Mouse (Mus musculus) lung, embryonic 15.5 days (tissue): ENCODE measurements around the gene Slc22a6. TPM values are rescaled to one million over a fixed set of nuclear protein-coding genes. Genes with fewer than 3 reads are reported as not detected.
A peak's percentile ranks its signal among the peaks of the same experiment; 100 is the strongest.

ENCODE experiments used
- ATAC-seq: fragments of 200-750 bp; cut with Nextera tagmentation; 2 replicates; pipeline ENCODE4 v1.8.0; 2017; ENCODE audit warnings: moderate number of reproducible peaks, borderline replicate concordance; ENCODE audit not compliant: low FRiP score, low TSS enrichment; ENCODE audit errors: extremely low read depth
- H3K27ac ChIP-seq: fragments of 300-500 bp; sonication (generic); 2 replicates; pipeline ENCODE4 v1.5.1; 2015; ENCODE audit warnings: moderate library complexity, mild to moderate bottlenecking, inconsistent platforms
- H3K27me3 ChIP-seq: fragments of 300-500 bp; sonication (generic); 2 replicates; pipeline ENCODE4 v1.6.1; 2015; ENCODE audit warnings: inconsistent platforms
- H3K36me3 ChIP-seq: fragments of 300-500 bp; sonication (generic); 2 replicates; pipeline ENCODE4 v1.6.1; 2015; ENCODE audit warnings: inconsistent platforms
- H3K4me1 ChIP-seq: fragments of 300-500 bp; sonication (generic); 2 replicates; pipeline ENCODE4 v1.6.1; 2015; ENCODE audit warnings: inconsistent platforms
- H3K4me2 ChIP-seq: fragments of 300-500 bp; sonication (generic); 2 replicates; pipeline ENCODE4 v1.6.1; 2015; ENCODE audit warnings: inconsistent platforms, mild to moderate bottlenecking, moderate library complexity
- H3K4me3 ChIP-seq: fragments of 300-500 bp; sonication (generic); 2 replicates; pipeline ENCODE4 v1.5.1; 2015; ENCODE audit warnings: mild to moderate bottlenecking, inconsistent platforms
- H3K9ac ChIP-seq: fragments of 300-500 bp; sonication (generic); 2 replicates; pipeline ENCODE4 v1.6.1; 2015; ENCODE audit warnings: inconsistent platforms
- H3K9me3 ChIP-seq: fragments of 300-500 bp; sonication (generic); 2 replicates; pipeline ENCODE4 v1.6.1; 2016; ENCODE audit warnings: inconsistent platforms
- WGBS: fragments of 180-500 bp; shearing (Covaris S2); methylation state at CpG from one replicate; pipeline ENCODE4 v1.1.7; 2015; 5-methylcytosine and 5-hydroxymethylcytosine counted together
- polyA plus RNA-seq: library from polyadenylated mRNA; unstranded; fragments of >200 nt; fragmentation: Nextera tagmentation; extraction: Ambion mirVana; gene quantifications from 2 replicates; pipeline ENCODE4 v1.2.1, GENCODE M21; 2015

The Slc22a6 gene
- polyA plus RNA-seq, 1 experiment from 2014 or later = 0.11 TPM

- H3K27me3 ChIP-seq = peaks cover 3% of the 10 kb centered on the region; the same call in 1 of the 2 replicates
- no peaks in the 10 kb centered on the region for H3K4me1 ChIP-seq
- no peak overlapping the region for H3K4me3 ChIP-seq
- H3K27ac ChIP-seq = no peak overlapping the region
- H3K9ac ChIP-seq = no peak overlapping the region
- H3K4me2 ChIP-seq = no peak overlapping the region
- WGBS = 80% methylated on average over 2 of the region's 2 CpGs
- no peaks in the 10 kb centered on the region for H3K36me3 ChIP-seq
- ATAC-seq = no peak
- H3K9me3 ChIP-seq = no peaks in the 10 kb centered on the region
Measured at GRCm38 (mm10) chr19:8613111-8613510, 4.7 kb upstream of the Slc22a6 start.

DNA sequence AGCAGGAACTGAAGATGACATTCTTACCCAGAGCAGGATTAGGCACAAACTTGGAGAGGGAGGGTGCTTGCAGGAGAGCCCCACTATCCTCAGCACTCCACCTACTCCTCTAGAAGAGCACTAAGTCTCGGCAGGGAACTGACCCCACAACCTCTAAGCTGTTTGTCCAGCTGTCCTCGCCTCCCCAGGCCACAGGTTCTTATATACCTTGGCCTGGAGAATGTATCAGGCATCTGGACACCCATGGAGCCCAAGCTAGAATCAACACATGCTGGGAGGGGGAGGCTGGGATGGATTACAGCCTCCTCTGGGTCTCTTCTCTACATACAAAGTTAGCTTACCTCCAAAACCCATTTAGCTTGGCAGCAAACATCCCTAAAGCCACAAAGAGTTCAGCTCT, 3.5 kb upstream of the Slc22a6 start:
- H3K4me1 ChIP-seq = no peaks in the 10 kb centered on the region
- WGBS = 23% methylated on average over 2 of the region's 2 CpGs
- peaks cover 3% of the 10 kb centered on the region; the same call in 1 of the 2 replicates for H3K27me3 ChIP-seq
- no peak overlapping the region for H3K4me3 ChIP-seq
- H3K27ac ChIP-seq = no peak overlapping the region
- H3K4me2 ChIP-seq = no peak overlapping the region
- no peaks in the 10 kb centered on the region for H3K36me3 ChIP-seq
- no peak overlapping the region for H3K9ac ChIP-seq
- no peaks in the 10 kb centered on the region for H3K9me3 ChIP-seq
- no peak for ATAC-seq

DNA sequence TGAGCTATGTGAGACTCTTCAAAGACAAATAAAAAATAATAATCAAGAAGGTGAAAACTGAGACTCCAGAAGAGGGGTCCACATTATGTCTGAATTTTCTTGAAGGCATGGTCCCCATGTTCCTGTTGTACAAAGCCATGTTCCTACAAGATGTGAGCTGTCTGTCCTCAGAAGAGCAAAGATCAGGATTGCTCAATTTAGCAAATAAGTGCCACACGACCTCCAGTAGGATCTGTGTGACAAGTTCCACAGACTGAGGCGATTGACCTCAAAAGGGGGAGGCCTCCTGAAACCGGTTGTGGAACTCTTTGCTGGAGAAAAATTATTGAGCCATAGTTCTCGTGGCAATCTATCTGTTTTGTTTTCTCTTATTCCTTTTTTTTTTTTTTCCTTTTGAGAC, 1.5 kb upstream of the Slc22a6 start:
- no peak overlapping the region for H3K9ac ChIP-seq
- H3K27ac ChIP-seq = no peak overlapping the region
- H3K4me3 ChIP-seq = no peak overlapping the region
- no peaks in the 10 kb centered on the region for H3K4me1 ChIP-seq
- H3K9me3 ChIP-seq = no peaks in the 10 kb centered on the region
- peaks cover 3% of the 10 kb centered on the region; the same call in 1 of the 2 replicates for H3K27me3 ChIP-seq
- ATAC-seq = no peak
- H3K36me3 ChIP-seq = no peaks in the 10 kb centered on the region
- 46% methylated on average over 4 of the region's 4 CpGs for WGBS
- no peak overlapping the region for H3K4me2 ChIP-seq

DNA sequence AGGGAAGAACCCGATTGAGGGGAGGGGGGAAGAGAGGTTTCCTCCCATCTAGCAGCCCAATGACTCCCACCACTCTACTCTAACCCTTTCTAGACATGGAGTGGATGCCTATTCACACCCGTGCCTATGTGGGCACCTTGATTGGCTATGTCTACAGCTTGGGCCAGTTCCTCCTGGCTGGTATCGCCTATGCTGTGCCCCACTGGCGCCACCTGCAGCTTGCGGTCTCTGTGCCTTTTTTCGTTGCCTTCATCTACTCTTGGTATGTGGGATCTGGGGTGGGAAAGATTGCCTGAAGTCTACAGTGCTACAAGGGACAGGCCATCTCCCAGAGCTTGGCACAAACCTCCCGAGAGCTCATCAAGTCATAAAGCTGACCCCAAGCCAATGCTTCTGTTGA, 3.3 kb downstream of the Slc22a6 start:
- WGBS = 85% methylated on average over 7 of the region's 7 CpGs
- H3K4me2 ChIP-seq = no peak overlapping the region
- no peak for ATAC-seq
- H3K9me3 ChIP-seq = no peaks in the 10 kb centered on the region
- no peaks in the 10 kb centered on the region for H3K36me3 ChIP-seq
- H3K27ac ChIP-seq = no peak overlapping the region
- no peaks in the 10 kb centered on the region for H3K27me3 ChIP-seq
- no peaks in the 10 kb centered on the region for H3K4me1 ChIP-seq
- no peak overlapping the region for H3K4me3 ChIP-seq
- no peak overlapping the region for H3K9ac ChIP-seq

DNA sequence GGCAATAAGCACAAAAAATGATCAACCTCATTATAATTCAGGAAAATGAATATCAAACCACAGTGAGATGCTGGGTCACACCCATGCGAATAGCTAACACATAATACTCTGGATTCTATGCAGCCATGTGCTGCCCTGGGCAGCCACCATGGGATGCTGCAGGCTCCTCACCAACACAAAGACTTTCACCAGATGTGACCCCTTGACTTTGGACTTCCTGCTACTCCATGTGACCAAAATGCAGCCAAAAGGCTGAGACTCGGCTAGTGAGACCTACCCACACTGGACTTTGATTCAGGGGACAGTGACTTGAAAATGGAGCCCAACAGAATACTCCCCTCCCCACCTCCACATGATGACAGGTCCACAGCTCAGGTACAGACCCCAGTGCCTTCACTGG, 12.4 kb downstream of the Slc22a6 start:
- WGBS = 66% methylated on average over 2 of the region's 2 CpGs
- Histone ChIP-seq H3K9me3 (no peaks in the 10 kb centered on the region), H3K27me3 (no peaks in the 10 kb centered on the region), H3K9ac (no peak overlapping the region), H3K4me3 (no peak overlapping the region), H3K27ac (no peak overlapping the region), H3K4me2 (no peak overlapping the region), H3K36me3 (no peaks in the 10 kb centered on the region), H3K4me1 (no peaks in the 10 kb centered on the region)
- no peak for ATAC-seq

- Histone ChIP-seq H3K9me3 (no peaks in the 10 kb centered on the region), H3K4me2 (no peak overlapping the region), H3K4me3 (no peak overlapping the region), H3K36me3 (no peaks in the 10 kb centered on the region), H3K27me3 (no peaks in the 10 kb centered on the region), H3K9ac (no peak overlapping the region), H3K27ac (no peak overlapping the region), H3K4me1 (no peaks in the 10 kb centered on the region)
- ATAC-seq = no peak
- WGBS = 57% methylated on average over 6 of the region's 6 CpGs
Measured at GRCm38 (mm10) chr19:8630826-8631225, 13.0 kb downstream of the Slc22a6 start.

DNA sequence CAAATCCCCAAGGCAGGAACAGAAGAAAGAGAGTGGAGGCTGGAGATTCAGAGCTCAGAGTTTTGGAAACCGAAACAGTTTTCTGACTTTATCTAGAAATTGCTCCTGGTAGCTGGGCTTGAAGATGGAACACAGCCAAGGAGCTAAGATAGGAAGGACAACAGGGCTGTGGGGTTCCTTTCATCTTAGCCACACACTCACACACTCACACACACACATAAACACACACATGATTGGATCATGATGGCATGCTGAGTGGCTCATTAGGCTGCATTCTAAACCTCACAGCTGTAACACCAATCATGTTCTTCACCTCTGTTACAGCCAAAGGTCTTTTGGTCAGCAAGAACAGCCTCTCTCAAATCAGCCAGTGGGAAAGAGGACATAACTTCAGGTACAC, 14.2 kb downstream of the Slc22a6 start:
- ATAC-seq = no peak
- Histone ChIP-seq H3K9ac (no peak overlapping the region), H3K27me3 (no peaks in the 10 kb centered on the region), H3K4me1 (no peaks in the 10 kb centered on the region), H3K4me3 (no peak overlapping the region), H3K27ac (no peak overlapping the region), H3K36me3 (no peaks in the 10 kb centered on the region), H3K9me3 (no peaks in the 10 kb centered on the region), H3K4me2 (no peak overlapping the region)
- 44% methylated on average over 1 of the region's 1 CpGs for WGBS

DNA sequence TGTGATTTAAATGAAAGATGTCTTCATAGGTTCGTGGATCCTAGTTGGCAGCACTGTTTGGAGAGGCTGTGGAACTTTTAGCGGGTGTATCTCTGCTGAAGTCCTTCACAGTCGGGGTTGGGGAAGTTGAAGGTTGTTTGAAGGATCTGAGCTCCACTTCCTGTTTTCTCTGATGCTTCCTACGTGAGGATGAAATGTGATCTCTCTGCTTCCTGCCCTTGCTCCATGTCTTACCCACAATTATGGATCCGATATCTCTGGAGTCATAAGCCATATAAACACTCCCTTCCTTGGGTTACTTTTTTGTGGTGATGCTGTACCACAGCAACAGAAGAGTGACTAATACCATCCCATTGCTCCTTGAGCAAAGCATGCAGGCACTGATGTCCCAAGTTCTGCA, 24.2 kb downstream of the Slc22a6 start:
- no peak for ATAC-seq
- H3K4me1 ChIP-seq = no peaks in the 10 kb centered on the region
- H3K4me3 ChIP-seq = no peak overlapping the region
- 38% methylated on average over 5 of the region's 5 CpGs for WGBS
- no peak overlapping the region for H3K4me2 ChIP-seq
- no peak overlapping the region for H3K9ac ChIP-seq
- no peaks in the 10 kb centered on the region for H3K36me3 ChIP-seq
- H3K9me3 ChIP-seq = no peaks in the 10 kb centered on the region
- no peak overlapping the region for H3K27ac ChIP-seq
- H3K27me3 ChIP-seq = no peaks in the 10 kb centered on the region

GRCm38 (mm10) chr19:8646393-8646792, 28.6 kb downstream of the Slc22a6 start:
- no peak overlapping the region for H3K27ac ChIP-seq
- H3K36me3 ChIP-seq = no peaks in the 10 kb centered on the region
- no peaks in the 10 kb centered on the region for H3K27me3 ChIP-seq
- H3K9me3 ChIP-seq = no peaks in the 10 kb centered on the region
- WGBS = 69% methylated on average over 2 of the region's 2 CpGs
- no peak overlapping the region for H3K9ac ChIP-seq
- H3K4me1 ChIP-seq = no peaks in the 10 kb centered on the region
- no peak overlapping the region for H3K4me3 ChIP-seq
- no peak for ATAC-seq
- no peak overlapping the region for H3K4me2 ChIP-seq

GRCm38 (mm10) chr19:8655833-8656232, 38.0 kb downstream of the Slc22a6 start:
- Histone ChIP-seq H3K9ac (no peak overlapping the region), H3K27ac (no peak overlapping the region), H3K27me3 (no peaks in the 10 kb centered on the region), H3K9me3 (no peaks in the 10 kb centered on the region), H3K36me3 (no peaks in the 10 kb centered on the region), H3K4me3 (no peak overlapping the region), H3K4me2 (no peak overlapping the region), H3K4me1 (peaks cover 6% of the 10 kb centered on the region; the same call in 1 of the 2 replicates)
- ATAC-seq = no peak; the same call in 1 of the 2 replicates

DNA sequence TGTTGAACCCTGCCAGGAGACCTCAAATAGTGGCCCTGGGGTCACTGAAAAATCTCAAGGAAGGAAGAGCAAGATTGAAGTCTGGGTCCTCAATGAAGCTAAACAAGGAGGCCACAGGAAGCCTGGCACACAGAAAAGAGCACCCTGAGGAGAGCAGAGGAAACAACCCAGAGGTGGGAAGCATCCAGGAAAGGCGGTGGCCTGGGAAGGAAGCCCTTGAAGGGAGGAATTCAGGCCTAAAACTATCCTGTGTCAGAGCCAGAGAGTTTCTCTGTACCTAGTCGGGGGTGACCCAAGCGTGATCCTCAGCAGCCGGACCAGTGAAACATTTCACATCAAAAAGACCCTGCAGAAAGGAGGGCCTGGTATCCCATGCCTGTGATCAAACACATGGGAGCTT, 38.5 kb downstream of the Slc22a6 start:
- no peak overlapping the region for H3K4me3 ChIP-seq
- no peaks in the 10 kb centered on the region for H3K9me3 ChIP-seq
- H3K9ac ChIP-seq = no peak overlapping the region
- no peak for ATAC-seq
- 64% methylated on average over 4 of the region's 4 CpGs for WGBS
- no peaks in the 10 kb centered on the region for H3K27me3 ChIP-seq
- H3K4me1 ChIP-seq = peaks cover 6% of the 10 kb centered on the region; the same call in 1 of the 2 replicates
- no peaks in the 10 kb centered on the region for H3K36me3 ChIP-seq
- no peak overlapping the region for H3K4me2 ChIP-seq
- H3K27ac ChIP-seq = 0 out of 2 replicates have a peak overlapping the region, but pooled peaks have one; percentile 30

- under 1% methylated on average over 35 of the region's 35 CpGs for WGBS
- no peak; the same call in 1 of the 2 replicates for ATAC-seq
Measured at GRCm38 (mm10) chr19:8661821-8662307, 44.0 kb downstream of the Slc22a6 start.

DNA sequence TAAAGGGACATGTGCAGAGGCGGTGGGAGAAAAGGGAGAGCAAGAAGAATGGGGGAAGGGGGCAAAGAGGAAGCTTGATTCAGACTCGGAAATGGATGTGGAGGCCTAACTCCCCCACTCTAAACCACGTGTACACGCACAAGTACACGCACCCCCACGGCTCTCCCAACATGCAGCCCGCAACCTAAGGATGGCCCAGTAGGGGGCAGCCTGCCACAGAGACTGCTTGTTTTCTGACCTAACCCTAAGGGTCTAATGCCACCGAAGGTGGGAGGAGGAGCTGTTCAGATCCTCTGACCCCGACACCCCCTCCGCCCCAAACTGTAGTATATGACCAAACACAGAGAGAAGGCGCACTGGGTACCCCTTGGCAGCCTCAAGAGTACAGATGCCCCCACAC, 44.5 kb downstream of the Slc22a6 start:
- H3K4me3 ChIP-seq = peak overlapping the region; percentile 45
- peak overlapping the region; percentile 97 for H3K4me2 ChIP-seq
- peaks cover 16% of the 10 kb centered on the region for H3K4me1 ChIP-seq
- ATAC-seq = no peak; the same call in 1 of the 2 replicates
- WGBS = 6% methylated on average over 11 of the region's 11 CpGs
- no peak overlapping the region for H3K27ac ChIP-seq
- no peaks in the 10 kb centered on the region for H3K9me3 ChIP-seq
- no peaks in the 10 kb centered on the region for H3K36me3 ChIP-seq
- peak overlapping the region; percentile 42 for H3K9ac ChIP-seq
- H3K27me3 ChIP-seq = no peaks in the 10 kb centered on the region

More at GRCm38 (mm10) chr19:8661821-8662307, 44.0 kb downstream of the Slc22a6 start:
- no peaks in the 10 kb centered on the region for H3K27me3 ChIP-seq
- no peak overlapping the region for H3K27ac ChIP-seq
- H3K4me1 ChIP-seq = peaks cover 16% of the 10 kb centered on the region
- no peaks in the 10 kb centered on the region for H3K36me3 ChIP-seq
- peak overlapping the region; percentile 42 for H3K9ac ChIP-seq
- H3K9me3 ChIP-seq = no peaks in the 10 kb centered on the region
- H3K4me2 ChIP-seq = peak overlapping the region; percentile 97
- peak overlapping the region; percentile 45 for H3K4me3 ChIP-seq
